ENCODE assay signal across 9 mouse cellular contexts in genomic region chr10:100170836-100171235, GRCm38 (mm10).
A peak's percentile ranks its signal among the peaks of the same experiment; 100 is the strongest.
DNase-seq lines count a peak whose midpoint lies in the region; ATAC-seq and TF ChIP-seq lines count a peak whose summit lies in the region.
"Had no signal": no experiment of that assay in that cellular context is flagged by ENCODE, and none has a peak within 500 bp of the region (broad histone marks: within the 10 kb centered on the region; RNA-seq: fewer than 3 reads in every experiment).

No protein-coding gene starts in this region.

- no peak overlapping the region for H3K4me3 ChIP-seq in kidney, postnatal 0 days (replicated peaks; ENCODE audit: low read depth, low read length)

- no peaks in the 10 kb centered on the region for H3K27me3 ChIP-seq in kidney, postnatal 0 days (ENCODE audit: insufficient read depth, low read length)

- H3K9me3 ChIP-seq in kidney, postnatal 0 days (replicated peaks; ENCODE audit: low read length) = no peaks in the 10 kb centered on the region

- H3K4me1 ChIP-seq in kidney, postnatal 0 days (replicated peaks; ENCODE audit: insufficient read depth, low read length) = no peaks in the 10 kb centered on the region

- no peak overlapping the region for H3K9ac ChIP-seq in kidney, postnatal 0 days (ENCODE audit: low read depth, low read length)
- H3K9ac ChIP-seq: hindbrain, embryonic 14.5 days had no signal

- no peak for ATAC-seq in kidney, postnatal 0 days (replicated peaks; ENCODE audit: low FRiP score, low read depth)
- ATAC-seq in erythroid progenitor cell, adult 5-6 weeks (replicated peaks; ENCODE audit: low FRiP score, poor library complexity, severe bottlenecking) = no peak

- TF ChIP-seq CTCF in kidney, postnatal 0 days (IDR thresholded peaks at IDR 0.05; ENCODE audit: low read depth) = peak; percentile 67

- H3K27ac ChIP-seq in kidney, postnatal 0 days = no peak overlapping the region
- H3K27ac ChIP-seq: hindbrain, embryonic 14.5 days had no signal

- H3K4me2 ChIP-seq in kidney, postnatal 0 days (ENCODE audit: low read length) = no peak overlapping the region
- H3K4me2 ChIP-seq: hindbrain, embryonic 14.5 days had no signal

- no peaks in the 10 kb centered on the region for H3K36me3 ChIP-seq in kidney, postnatal 0 days (ENCODE audit: insufficient read depth, low read length)

- peak; percentile 23 to 26 for DNase-seq in cerebellum, postnatal 10 days
- no peak for DNase-seq in cerebellum, adult 9-11 months
- DNase-seq in kidney, postnatal 0 days (ENCODE audit: low spot score) = peak; percentile 56
- no peak for DNase-seq in kidney, adult 11 months
- DNase-seq in A20 (ENCODE audit: low read depth, low spot score) = peak; percentile 27
- peak; percentile 12 for DNase-seq in fibroblast of lung, adult 2 months (ENCODE audit: low read depth)
- DNase-seq in T-cell, adult 2 months (ENCODE audit: low spot score) = no peak

Comparison
In these comparisons a context has a peak if more than half of its experiments do, and no peak if none do; other contexts are left out.
1. DNase-seq: peak in cerebellum, postnatal 10 days (2 of 2), kidney, postnatal 0 days (single experiment), A20 (single experiment) and fibroblast of lung, adult 2 months (single experiment); none in cerebellum, adult 9-11 months (single experiment), kidney, adult 11 months (single experiment) and T-cell, adult 2 months (single experiment).